Mouse (Mus musculus) hindbrain, embryonic 16.5 days (tissue): ENCODE measurements around the gene Grk6. TPM values are rescaled to one million over a fixed set of nuclear protein-coding genes. Genes with fewer than 3 reads are reported as not detected.
A peak's percentile ranks its signal among the peaks of the same experiment; 100 is the strongest.

Source experiments
- microRNA-seq: library from miRNA; unstranded; fragments of <30 nt; microRNA quantifications from one replicate; pipeline ENCODE4, GENCODE M21; 2017
- polyA plus RNA-seq: library from polyadenylated mRNA; unstranded; fragments of >200 nt; fragmentation: Nextera tagmentation; extraction: Ambion mirVana; gene quantifications from 2 replicates; pipeline ENCODE4 v1.2.1, GENCODE M21; 2015

Gene Grk6
- polyA plus RNA-seq, 1 experiment from 2014 or later = 15.8 TPM

Small RNA genes lying within 50 kb of the gene (microRNA-seq; reads per million reads assigned to microRNA genes)
- gene Mir6943 = not detected
- 54.4 reads per million, percentile 41 among the genes with 10 or more reads in this experiment for gene Mir6944
- 2.1 reads per million, percentile 2 among the genes with 10 or more reads in this experiment for gene Mir6945

Other genes starting within 250 kb of the Grk6 start
- 40.8 and 46.3 TPM in 2 replicates for gene Nsd1, start 235.3 kb upstream of the Grk6 start, polyA plus RNA-seq
- 347 and 353 TPM in 2 replicates for gene Prelid1, start 124.6 kb upstream of the Grk6 start, polyA plus RNA-seq
- gene Rab24, start 123.1 kb upstream of the Grk6 start, polyA plus RNA-seq = 95.4 and 97.6 TPM in 2 replicates
- gene Mxd3, start 115.2 kb upstream of the Grk6 start, polyA plus RNA-seq = 10.9 and 12.4 TPM in 2 replicates
- gene Lman2, start 82.3 kb upstream of the Grk6 start, polyA plus RNA-seq = 44.9 and 51.5 TPM in 2 replicates
- gene Rgs14, start 75.3 kb upstream of the Grk6 start, polyA plus RNA-seq = 0.27 and 0.44 TPM in 2 replicates
- 0.05 TPM in 1 of 2 replicates, not detected in the other for gene Slc34a1, start 46.9 kb upstream of the Grk6 start, polyA plus RNA-seq
- gene Pfn3, start 29.8 kb upstream of the Grk6 start, polyA plus RNA-seq = 1.1 and 1.4 TPM in 2 replicates
- gene F12, start 18.3 kb upstream of the Grk6 start, polyA plus RNA-seq = 0.14 and 0.38 TPM in 2 replicates
- 4.4 and 4.9 TPM in 2 replicates for gene Prr7, start 19.2 kb downstream of the Grk6 start, polyA plus RNA-seq
- gene Dbn1, start 43.0 kb downstream of the Grk6 start, polyA plus RNA-seq = 482 and 556 TPM in 2 replicates
- 161 and 177 TPM in 2 replicates for gene Pdlim7, start 68.6 kb downstream of the Grk6 start, polyA plus RNA-seq
- gene Dok3, start 84.2 kb downstream of the Grk6 start, polyA plus RNA-seq = 3.6 and 4.3 TPM in 2 replicates
- 55.3 and 56.3 TPM in 2 replicates for gene Ddx41, start 91.6 kb downstream of the Grk6 start, polyA plus RNA-seq
- gene Fam193b, start 126.0 kb downstream of the Grk6 start, polyA plus RNA-seq = 41.1 and 50.0 TPM in 2 replicates
- 102 TPM in 2 replicates for gene Tmed9, start 128.7 kb downstream of the Grk6 start, polyA plus RNA-seq
- 40.9 and 42.3 TPM in 2 replicates for gene B4galt7, start 154.8 kb downstream of the Grk6 start, polyA plus RNA-seq
- 97.4 and 108 TPM in 2 replicates for gene Caml, start 177.9 kb downstream of the Grk6 start, polyA plus RNA-seq
- gene Ddx46, start 190.0 kb downstream of the Grk6 start, polyA plus RNA-seq = 21.5 and 23.1 TPM in 2 replicates
- gene B230219D22Rik, start 248.1 kb downstream of the Grk6 start, polyA plus RNA-seq = 65.5 and 73.6 TPM in 2 replicates